Mouse (Mus musculus): ENCODE results near the gene Taf15. TPM values are rescaled to one million over a fixed set of nuclear protein-coding genes. Genes with fewer than 3 reads are reported as not detected.
A peak's percentile ranks its signal among the peaks of the same experiment; 100 is the strongest.

Gene Taf15
- polyA plus RNA-seq, 1 experiment from 2014 or later = 20.4 TPM

GRCm38 (mm10) chr11:83441235-83441634 is 31.7 kb upstream of the Taf15 start:
- 43% methylated on average over 7 of the region's 7 CpGs for WGBS
- Histone ChIP-seq H3K27ac (ENCODE audit: low read depth, low read length) (no peak overlapping the region), H3K4me2 (ENCODE audit: low read depth, low read length) (0 out of 2 replicates have a peak overlapping the region, but pooled peaks have one; percentile 4), H3K9me3 (ENCODE audit: control insufficient read depth, low read length) (no peaks in the 10 kb centered on the region), H3K4me3 (ENCODE audit: low read depth, low read length) (no peak overlapping the region), H3K27me3 (ENCODE audit: control insufficient read depth, insufficient read depth, low read length) (peaks cover 30% of the 10 kb centered on the region), H3K36me3 (ENCODE audit: control insufficient read depth, insufficient read depth, low read length) (no peaks in the 10 kb centered on the region), H3K4me1 (ENCODE audit: control insufficient read depth, insufficient read depth, low read length) (0 out of 2 replicates have a peak, but pooled peaks cover 2% of the 10 kb centered on the region), H3K9ac (replicated peaks; ENCODE audit: low read depth, low read length) (no peak overlapping the region)
- ATAC-seq (ENCODE audit: low read depth) = no peak

DNA sequence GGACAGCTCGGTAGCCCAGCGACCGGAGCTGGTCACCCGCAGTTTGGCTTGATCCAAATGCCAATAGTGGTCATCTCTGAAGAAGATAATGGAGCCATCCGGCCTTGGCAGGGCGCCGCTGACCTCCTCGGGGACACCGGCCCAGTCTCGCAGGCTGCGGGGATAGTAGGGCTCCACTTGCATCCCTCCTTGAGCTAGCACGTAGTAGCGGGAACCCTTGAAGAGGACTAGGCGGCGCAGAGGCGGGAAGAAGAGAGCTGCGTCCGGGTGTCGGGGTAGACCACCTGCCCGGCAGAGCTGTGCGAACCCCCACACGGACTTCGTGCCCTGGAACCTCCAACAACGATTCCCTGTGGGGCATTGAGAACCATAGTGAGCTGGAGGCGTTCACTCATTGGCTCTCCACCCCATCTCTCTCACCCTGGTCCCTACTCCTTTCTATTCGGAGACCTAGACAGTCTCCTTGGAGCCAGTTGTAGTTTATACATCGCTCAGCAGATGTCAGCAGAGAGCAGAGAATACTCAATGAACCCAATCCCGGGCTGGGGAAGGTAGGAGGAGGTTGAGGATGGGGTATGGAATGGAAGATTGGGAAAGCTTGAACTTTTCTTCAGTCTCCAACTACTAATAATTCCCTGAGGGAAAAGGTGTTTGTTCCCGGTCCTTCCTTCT is 30.2 kb upstream of the Taf15 start:
- 0 out of 2 replicates have a peak, but pooled peaks cover 2% of the 10 kb centered on the region for H3K4me1 ChIP-seq (ENCODE audit: control insufficient read depth, insufficient read depth, low read length)
- H3K36me3 ChIP-seq (ENCODE audit: control insufficient read depth, insufficient read depth, low read length) = no peaks in the 10 kb centered on the region
- ATAC-seq (ENCODE audit: low read depth) = peak; percentile 39
- H3K27ac ChIP-seq (ENCODE audit: low read depth, low read length) = no peak overlapping the region
- WGBS = 13% methylated on average over 29 of the region's 29 CpGs
- H3K9ac ChIP-seq (replicated peaks; ENCODE audit: low read depth, low read length) = 0 out of 2 replicates have a peak overlapping the region, but pooled peaks have one; percentile 29
- peak overlapping the region; percentile 40; the same call in 1 of the 2 replicates for H3K4me2 ChIP-seq (ENCODE audit: low read depth, low read length)
- peaks cover 30% of the 10 kb centered on the region for H3K27me3 ChIP-seq (ENCODE audit: control insufficient read depth, insufficient read depth, low read length)
- 0 out of 2 replicates have a peak overlapping the region, but pooled peaks have one; percentile 4 for H3K4me3 ChIP-seq (ENCODE audit: low read depth, low read length)
- H3K9me3 ChIP-seq (ENCODE audit: control insufficient read depth, low read length) = no peaks in the 10 kb centered on the region

GRCm38 (mm10) chr11:83443824-83444223 is 29.1 kb upstream of the Taf15 start:
- WGBS = 7% methylated on average over 7 of the region's 7 CpGs

DNA sequence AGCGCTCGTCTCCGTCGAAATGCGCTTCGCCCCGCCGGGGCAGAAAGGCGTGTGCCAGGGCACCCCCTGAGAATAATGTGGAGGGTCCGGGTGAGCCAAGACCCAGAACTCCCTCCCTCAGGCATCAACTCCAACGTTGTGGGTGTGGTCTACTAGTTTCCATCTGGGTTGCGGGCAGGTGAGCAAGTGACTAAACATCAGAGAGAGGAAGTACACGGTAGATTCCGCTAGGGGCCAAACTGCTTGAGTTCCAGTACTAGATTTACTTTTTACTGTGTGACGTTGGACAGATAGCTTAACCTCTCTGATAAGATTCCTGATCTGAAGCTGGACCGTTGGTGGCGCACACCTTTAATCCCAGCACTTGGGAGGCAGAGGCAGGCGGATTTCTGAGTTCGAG is 27.9 kb upstream of the Taf15 start:
- WGBS = 30% methylated on average over 19 of the region's 19 CpGs
- no peaks in the 10 kb centered on the region for H3K36me3 ChIP-seq (ENCODE audit: control insufficient read depth, insufficient read depth, low read length)
- peaks cover 30% of the 10 kb centered on the region for H3K27me3 ChIP-seq (ENCODE audit: control insufficient read depth, insufficient read depth, low read length)
- peak overlapping the region; percentile 16; the same call in 1 of the 2 replicates for H3K4me3 ChIP-seq (ENCODE audit: low read depth, low read length)
- H3K4me2 ChIP-seq (ENCODE audit: low read depth, low read length) = peak overlapping the region; percentile 26; the same call in 1 of the 2 replicates
- H3K9ac ChIP-seq (replicated peaks; ENCODE audit: low read depth, low read length) = no peak overlapping the region
- ATAC-seq (ENCODE audit: low read depth) = no peak
- no peaks in the 10 kb centered on the region for H3K9me3 ChIP-seq (ENCODE audit: control insufficient read depth, low read length)
- no peak overlapping the region for H3K27ac ChIP-seq (ENCODE audit: low read depth, low read length)
- peaks cover 10% of the 10 kb centered on the region; the same call in 1 of the 2 replicates for H3K4me1 ChIP-seq (ENCODE audit: control insufficient read depth, insufficient read depth, low read length)

More at GRCm38 (mm10) chr11:83443824-83444223, 29.1 kb upstream of the Taf15 start:
- no peak overlapping the region for H3K4me3 ChIP-seq (ENCODE audit: low read depth, low read length)
- H3K27ac ChIP-seq (ENCODE audit: low read depth, low read length) = no peak overlapping the region
- H3K4me1 ChIP-seq (ENCODE audit: control insufficient read depth, insufficient read depth, low read length) = peaks cover 10% of the 10 kb centered on the region; the same call in 1 of the 2 replicates
- H3K9me3 ChIP-seq (ENCODE audit: control insufficient read depth, low read length) = no peaks in the 10 kb centered on the region
- H3K36me3 ChIP-seq (ENCODE audit: control insufficient read depth, insufficient read depth, low read length) = no peaks in the 10 kb centered on the region
- no peak overlapping the region for H3K4me2 ChIP-seq (ENCODE audit: low read depth, low read length)
- peaks cover 30% of the 10 kb centered on the region for H3K27me3 ChIP-seq (ENCODE audit: control insufficient read depth, insufficient read depth, low read length)
- H3K9ac ChIP-seq (replicated peaks; ENCODE audit: low read depth, low read length) = no peak overlapping the region
- no peak for ATAC-seq (ENCODE audit: low read depth)

GRCm38 (mm10) chr11:83447612-83448011 is 25.3 kb upstream of the Taf15 start:
- H3K36me3 ChIP-seq (ENCODE audit: control insufficient read depth, insufficient read depth, low read length) = no peaks in the 10 kb centered on the region
- H3K27ac ChIP-seq (ENCODE audit: low read depth, low read length) = no peak overlapping the region
- WGBS = 74% methylated on average over 10 of the region's 10 CpGs
- no peak overlapping the region for H3K9ac ChIP-seq (replicated peaks; ENCODE audit: low read depth, low read length)
- H3K27me3 ChIP-seq (ENCODE audit: control insufficient read depth, insufficient read depth, low read length) = peaks cover 17% of the 10 kb centered on the region
- H3K4me1 ChIP-seq (ENCODE audit: control insufficient read depth, insufficient read depth, low read length) = peaks cover 9% of the 10 kb centered on the region; the same call in 1 of the 2 replicates
- H3K9me3 ChIP-seq (ENCODE audit: control insufficient read depth, low read length) = no peaks in the 10 kb centered on the region
- H3K4me3 ChIP-seq (ENCODE audit: low read depth, low read length) = no peak overlapping the region
- no peak for ATAC-seq (ENCODE audit: low read depth)
- no peak overlapping the region for H3K4me2 ChIP-seq (ENCODE audit: low read depth, low read length)

DNA sequence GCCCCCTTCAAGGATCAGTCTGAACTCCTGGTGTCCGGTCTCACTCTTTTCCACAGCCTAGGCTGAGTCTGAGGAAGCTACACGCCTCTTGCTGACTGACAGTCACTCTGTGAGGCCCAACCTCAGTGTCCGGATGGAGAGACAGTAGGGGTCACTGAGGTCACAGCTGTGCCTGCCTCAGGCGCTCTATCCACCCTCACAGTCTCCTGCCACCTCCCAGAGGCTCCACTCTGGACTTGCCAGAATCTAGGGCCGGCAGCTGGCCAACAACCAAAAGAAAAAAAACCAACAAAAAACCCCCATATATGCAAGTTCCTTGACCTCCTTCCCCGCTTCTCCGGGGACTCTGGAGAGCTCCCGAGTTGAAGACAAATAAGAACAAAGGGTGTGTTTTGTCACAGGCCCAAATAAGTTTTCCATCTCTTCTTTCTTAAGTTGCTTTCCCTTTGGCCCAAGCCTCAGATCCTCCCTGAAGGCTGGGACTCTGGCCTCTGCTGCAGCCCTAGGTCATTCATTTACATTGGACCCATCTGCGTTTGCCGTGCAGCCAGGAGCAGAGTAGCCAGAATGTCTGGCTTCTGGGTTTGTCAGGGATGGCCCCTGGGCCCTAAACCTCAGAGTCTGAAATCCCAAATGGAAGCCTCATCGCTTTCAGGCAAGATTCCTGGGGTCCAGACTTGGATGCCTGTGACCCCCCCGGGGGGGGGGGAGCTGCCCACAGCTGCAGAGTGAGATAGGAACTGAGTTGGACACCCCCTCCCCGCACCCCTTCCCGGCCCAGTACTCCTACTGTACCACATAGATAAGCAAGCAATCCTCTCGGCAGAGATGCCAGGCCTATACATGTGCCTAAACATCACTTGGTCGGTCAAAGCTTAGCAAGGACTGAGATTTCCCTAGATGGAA is 24.6 kb upstream of the Taf15 start:
- no peak for ATAC-seq (ENCODE audit: low read depth)
- no peaks in the 10 kb centered on the region for H3K9me3 ChIP-seq (ENCODE audit: control insufficient read depth, low read length)
- no peak overlapping the region for H3K27ac ChIP-seq (ENCODE audit: low read depth, low read length)

DNA sequence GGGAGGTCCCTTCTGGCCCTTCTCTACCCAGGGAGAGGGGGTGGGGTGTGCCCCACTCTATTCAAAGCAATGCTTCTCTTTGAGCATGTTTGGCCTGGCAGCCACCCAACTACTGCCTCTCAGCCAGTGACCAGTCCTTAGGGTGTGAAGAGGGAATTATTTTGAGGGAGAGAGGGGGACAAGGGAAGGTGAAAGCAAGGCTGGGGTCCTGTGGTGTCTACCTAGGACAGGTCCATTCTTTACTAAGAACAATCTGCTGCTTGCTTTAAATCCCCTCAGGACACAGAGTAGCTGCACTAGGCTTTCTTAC is 24.0 kb upstream of the Taf15 start:
- Histone ChIP-seq H3K4me2 (ENCODE audit: low read depth, low read length) (no peak overlapping the region), H3K9ac (replicated peaks; ENCODE audit: low read depth, low read length) (no peak overlapping the region), H3K4me3 (ENCODE audit: low read depth, low read length) (no peak overlapping the region), H3K27me3 (ENCODE audit: control insufficient read depth, insufficient read depth, low read length) (peaks cover 13% of the 10 kb centered on the region), H3K27ac (ENCODE audit: low read depth, low read length) (no peak overlapping the region), H3K36me3 (ENCODE audit: control insufficient read depth, insufficient read depth, low read length) (no peaks in the 10 kb centered on the region), H3K9me3 (ENCODE audit: control insufficient read depth, low read length) (no peaks in the 10 kb centered on the region), H3K4me1 (ENCODE audit: control insufficient read depth, insufficient read depth, low read length) (peaks cover 8% of the 10 kb centered on the region; the same call in 1 of the 2 replicates)
- ATAC-seq (ENCODE audit: low read depth) = no peak

More for the DNA sequence above, 24.6 kb upstream of the Taf15 start:
- Histone ChIP-seq H3K4me2 (ENCODE audit: low read depth, low read length) (no peak overlapping the region), H3K4me3 (ENCODE audit: low read depth, low read length) (no peak overlapping the region), H3K4me1 (ENCODE audit: control insufficient read depth, insufficient read depth, low read length) (peaks cover 8% of the 10 kb centered on the region; the same call in 1 of the 2 replicates), H3K27me3 (ENCODE audit: control insufficient read depth, insufficient read depth, low read length) (peaks cover 15% of the 10 kb centered on the region), H3K9ac (replicated peaks; ENCODE audit: low read depth, low read length) (no peak overlapping the region), H3K36me3 (ENCODE audit: control insufficient read depth, insufficient read depth, low read length) (no peaks in the 10 kb centered on the region)
- 48% methylated on average over 16 of the region's 16 CpGs for WGBS

- Histone ChIP-seq H3K4me1 (ENCODE audit: control insufficient read depth, insufficient read depth, low read length) (peaks cover 8% of the 10 kb centered on the region; the same call in 1 of the 2 replicates), H3K4me3 (ENCODE audit: low read depth, low read length) (no peak overlapping the region), H3K9ac (replicated peaks; ENCODE audit: low read depth, low read length) (no peak overlapping the region), H3K36me3 (ENCODE audit: control insufficient read depth, insufficient read depth, low read length) (no peaks in the 10 kb centered on the region), H3K27ac (ENCODE audit: low read depth, low read length) (no peak overlapping the region), H3K27me3 (ENCODE audit: control insufficient read depth, insufficient read depth, low read length) (peaks cover 10% of the 10 kb centered on the region), H3K4me2 (ENCODE audit: low read depth, low read length) (no peak overlapping the region), H3K9me3 (ENCODE audit: control insufficient read depth, low read length) (no peaks in the 10 kb centered on the region)
- 51% methylated on average over 4 of the region's 4 CpGs for WGBS
- no peak for ATAC-seq (ENCODE audit: low read depth)
Observed at GRCm38 (mm10) chr11:83449298-83449697, 23.6 kb upstream of the Taf15 start.
